Mouse (Mus musculus): ENCODE data around the gene Srd5a2. TPM values are rescaled to one million over a fixed set of nuclear protein-coding genes. Genes with fewer than 3 reads are reported as not detected.
"Not testable (repeated sequence)": the region's sequence is repeated elsewhere in the genome, so short reads cannot be mapped to it uniquely, and the experiment has no call there.

The Srd5a2 gene
- not detected in 2 replicates for total RNA-seq (2017)

GRCm38 (mm10) chr17:74047210-74048082, at the start of gene Srd5a2:
TSS of gene Srd5a2 (minus strand) at chr17:74047916.
- ATAC-seq (replicated peaks in 1 of 2; ENCODE audit: insufficient read depth in 1 of 2, low FRiP score in 2 of 2, low TSS enrichment in 1 of 2, low read depth in 1 of 2, poor library complexity in 2 of 2, severe bottlenecking in 2 of 2) = peak; percentile 19 to 37; a peak in 3 of 4 replicates

GRCm38 (mm10) chr17:74088886-74089678, 41.4 kb upstream of the Srd5a2 start:
- ATAC-seq (replicated peaks in 1 of 2; ENCODE audit: insufficient read depth in 1 of 2, low FRiP score in 2 of 2, low TSS enrichment in 1 of 2, low read depth in 1 of 2, poor library complexity in 2 of 2, severe bottlenecking in 2 of 2) = peak; percentile 99 to 100

GRCm38 (mm10) chr17:74088016-74088415, 40.3 kb upstream of the Srd5a2 start:
- no peak for ATAC-seq (replicated peaks in 1 of 2; ENCODE audit: insufficient read depth in 1 of 2, low FRiP score in 2 of 2, low TSS enrichment in 1 of 2, low read depth in 1 of 2, poor library complexity in 2 of 2, severe bottlenecking in 2 of 2)

- no peak for ATAC-seq (replicated peaks in 1 of 2; ENCODE audit: insufficient read depth in 1 of 2, low FRiP score in 2 of 2, low TSS enrichment in 1 of 2, low read depth in 1 of 2, poor library complexity in 2 of 2, severe bottlenecking in 2 of 2)
These were observed 35.7 kb upstream of the Srd5a2 start for GRCm38 (mm10) chr17:74083370-74083769.

GRCm38 (mm10) chr17:74080076-74080615, 32.4 kb upstream of the Srd5a2 start:
- no peak for ATAC-seq (replicated peaks in 1 of 2; ENCODE audit: insufficient read depth in 1 of 2, low FRiP score in 2 of 2, low TSS enrichment in 1 of 2, low read depth in 1 of 2, poor library complexity in 2 of 2, severe bottlenecking in 2 of 2)

- no peak for ATAC-seq (replicated peaks in 1 of 2; ENCODE audit: insufficient read depth in 1 of 2, low FRiP score in 2 of 2, low TSS enrichment in 1 of 2, low read depth in 1 of 2, poor library complexity in 2 of 2, severe bottlenecking in 2 of 2)
These were observed 31.2 kb upstream of the Srd5a2 start for GRCm38 (mm10) chr17:74078776-74079495.

GRCm38 (mm10) chr17:74073067-74073466, 25.4 kb upstream of the Srd5a2 start:
- not testable (repeated sequence) for ATAC-seq (replicated peaks in 1 of 2; ENCODE audit: insufficient read depth in 1 of 2, low FRiP score in 2 of 2, low TSS enrichment in 1 of 2, low read depth in 1 of 2, poor library complexity in 2 of 2, severe bottlenecking in 2 of 2)

- not testable (repeated sequence) for ATAC-seq (replicated peaks in 1 of 2; ENCODE audit: insufficient read depth in 1 of 2, low FRiP score in 2 of 2, low TSS enrichment in 1 of 2, low read depth in 1 of 2, poor library complexity in 2 of 2, severe bottlenecking in 2 of 2)
These were observed 15.0 kb upstream of the Srd5a2 start for GRCm38 (mm10) chr17:74062763-74063162.

GRCm38 (mm10) chr17:74048229-74048816, 607 bp upstream of the Srd5a2 start:
- ATAC-seq (replicated peaks in 1 of 2; ENCODE audit: insufficient read depth in 1 of 2, low FRiP score in 2 of 2, low TSS enrichment in 1 of 2, low read depth in 1 of 2, poor library complexity in 2 of 2, severe bottlenecking in 2 of 2) = 0 out of 4 replicates have a peak, but pooled peaks of 1 of the 2 experiments have one; percentile 18

- ATAC-seq (replicated peaks in 1 of 2; ENCODE audit: insufficient read depth in 1 of 2, low FRiP score in 2 of 2, low TSS enrichment in 1 of 2, low read depth in 1 of 2, poor library complexity in 2 of 2, severe bottlenecking in 2 of 2) = no peak
These were observed 4.0 kb downstream of the Srd5a2 start for GRCm38 (mm10) chr17:74043754-74044153.

- peak; percentile 93 to 94 for ATAC-seq (replicated peaks in 1 of 2; ENCODE audit: insufficient read depth in 1 of 2, low FRiP score in 2 of 2, low TSS enrichment in 1 of 2, low read depth in 1 of 2, poor library complexity in 2 of 2, severe bottlenecking in 2 of 2)
These were observed 27.1 kb downstream of the Srd5a2 start for GRCm38 (mm10) chr17:74020526-74021203.

GRCm38 (mm10) chr17:74018281-74018680, 29.4 kb downstream of the Srd5a2 start:
- no peak for ATAC-seq (replicated peaks in 1 of 2; ENCODE audit: insufficient read depth in 1 of 2, low FRiP score in 2 of 2, low TSS enrichment in 1 of 2, low read depth in 1 of 2, poor library complexity in 2 of 2, severe bottlenecking in 2 of 2)

- no peak for ATAC-seq (replicated peaks in 1 of 2; ENCODE audit: insufficient read depth in 1 of 2, low FRiP score in 2 of 2, low TSS enrichment in 1 of 2, low read depth in 1 of 2, poor library complexity in 2 of 2, severe bottlenecking in 2 of 2)
These were observed 30.1 kb downstream of the Srd5a2 start for GRCm38 (mm10) chr17:74017649-74018048.

- no peak for ATAC-seq (replicated peaks in 1 of 2; ENCODE audit: insufficient read depth in 1 of 2, low FRiP score in 2 of 2, low TSS enrichment in 1 of 2, low read depth in 1 of 2, poor library complexity in 2 of 2, severe bottlenecking in 2 of 2)
These were observed 32.6 kb downstream of the Srd5a2 start for GRCm38 (mm10) chr17:74015128-74015527.

- ATAC-seq (replicated peaks in 1 of 2; ENCODE audit: insufficient read depth in 1 of 2, low FRiP score in 2 of 2, low TSS enrichment in 1 of 2, low read depth in 1 of 2, poor library complexity in 2 of 2, severe bottlenecking in 2 of 2) = no peak
These were observed 39.0 kb downstream of the Srd5a2 start for GRCm38 (mm10) chr17:74008680-74009079.

- ATAC-seq (replicated peaks in 1 of 2; ENCODE audit: insufficient read depth in 1 of 2, low FRiP score in 2 of 2, low TSS enrichment in 1 of 2, low read depth in 1 of 2, poor library complexity in 2 of 2, severe bottlenecking in 2 of 2) = no peak
These were observed 40.7 kb downstream of the Srd5a2 start for GRCm38 (mm10) chr17:74007001-74007400.

Measured in hematopoietic stem cell, adult 5-6 weeks (primary cell).